Mouse (Mus musculus): ENCODE measurements around the gene BC107364. TPM values are rescaled to one million over a fixed set of nuclear protein-coding genes. Genes with fewer than 3 reads are reported as not detected.
A peak's percentile ranks its signal among the peaks of the same experiment; 100 is the strongest.
"Not testable (repeated sequence)": the region's sequence is repeated elsewhere in the genome, so short reads cannot be mapped to it uniquely, and the experiment has no call there.

BC107364 gene
- total RNA-seq, 2 experiments from 2014 or later = not detected

DNA sequence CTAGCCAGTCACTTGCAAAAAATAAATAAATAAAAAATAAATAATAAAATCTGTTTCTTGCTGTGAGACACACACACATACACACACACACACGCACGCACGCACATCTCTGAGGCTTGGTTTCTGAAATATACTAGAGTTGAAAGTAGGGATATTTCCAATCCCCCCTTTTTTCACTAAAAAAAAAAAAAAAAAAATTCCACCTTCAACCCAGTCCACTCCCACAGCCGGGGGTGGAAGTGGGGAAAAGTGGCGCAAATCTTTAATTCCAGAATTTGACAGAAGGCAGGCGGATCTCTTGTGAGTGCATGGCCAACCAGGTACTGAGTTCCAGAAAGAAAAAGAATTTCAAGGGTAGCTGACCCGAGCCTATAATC lies 37.2 kb downstream of the BC107364 start:
- no peak for DNase-seq (ENCODE audit: low spot score)

DNA sequence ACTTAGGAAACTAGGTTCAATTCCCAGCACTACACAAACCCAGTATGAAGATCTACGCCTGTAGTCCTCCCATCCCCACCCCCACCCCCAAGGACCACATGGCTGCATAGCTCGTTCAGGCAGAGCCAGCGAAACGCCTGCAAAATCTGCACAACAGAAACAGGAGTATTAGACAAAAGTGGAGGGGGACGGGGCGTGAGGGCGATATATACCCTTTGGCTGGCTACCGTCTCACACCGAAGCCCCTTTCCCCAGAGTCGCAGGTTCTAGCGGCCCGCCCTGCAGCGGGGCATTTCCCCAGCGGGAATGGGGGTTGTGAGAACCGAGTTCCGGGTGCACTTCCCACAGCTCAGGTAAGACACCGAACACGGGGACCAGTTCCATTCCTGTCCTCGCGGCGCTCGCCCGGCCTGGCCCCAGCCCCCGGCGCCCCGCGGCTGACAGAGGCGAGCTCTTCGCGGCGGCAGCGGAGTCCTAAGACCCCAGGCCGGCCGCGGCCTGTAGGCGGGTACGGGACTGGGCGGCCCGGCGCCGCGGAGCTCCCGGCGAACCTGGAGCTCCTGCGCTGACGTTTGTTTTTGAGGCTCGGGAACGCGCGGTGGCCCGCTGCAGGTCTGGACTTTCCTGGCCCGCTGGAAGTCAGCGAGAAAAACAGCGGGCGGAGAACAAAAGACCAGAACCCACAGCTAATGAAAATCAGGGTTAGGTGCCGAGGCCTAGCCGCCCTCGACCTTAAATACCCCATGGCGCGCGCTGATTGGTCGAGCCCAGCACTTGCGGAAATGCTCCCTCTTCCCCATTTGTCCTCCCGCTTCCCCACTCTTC lies 37.8 kb downstream of the BC107364 start:
- peak; percentile 47 for DNase-seq (ENCODE audit: low spot score)

DNA sequence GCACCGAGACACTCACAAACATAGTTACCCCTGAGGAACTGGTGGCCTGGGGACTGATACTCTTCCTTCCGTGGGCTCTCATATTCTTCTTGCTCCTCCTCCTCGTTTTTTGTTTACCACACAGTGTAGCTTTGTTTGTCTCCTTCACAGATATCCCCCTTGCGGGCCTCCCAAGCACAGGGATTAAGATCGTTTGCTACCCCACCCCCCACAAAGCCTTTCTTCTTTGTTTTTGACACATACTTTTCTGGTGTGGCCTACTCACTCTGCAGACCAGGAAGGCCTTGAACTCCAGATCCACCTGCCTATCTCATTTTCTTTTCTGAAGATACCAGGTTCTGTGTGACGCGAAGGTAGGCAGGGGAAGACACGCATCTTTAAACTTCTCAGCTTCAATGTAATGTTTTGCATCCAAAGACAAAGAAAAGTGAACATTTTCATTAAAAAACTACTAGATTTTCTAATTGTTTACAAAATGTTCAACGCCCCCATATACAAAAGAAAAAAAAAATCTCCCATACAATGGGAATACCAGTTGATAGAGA lies 38.5 kb downstream of the BC107364 start:
- DNase-seq (ENCODE audit: low spot score) = no peak

DNA sequence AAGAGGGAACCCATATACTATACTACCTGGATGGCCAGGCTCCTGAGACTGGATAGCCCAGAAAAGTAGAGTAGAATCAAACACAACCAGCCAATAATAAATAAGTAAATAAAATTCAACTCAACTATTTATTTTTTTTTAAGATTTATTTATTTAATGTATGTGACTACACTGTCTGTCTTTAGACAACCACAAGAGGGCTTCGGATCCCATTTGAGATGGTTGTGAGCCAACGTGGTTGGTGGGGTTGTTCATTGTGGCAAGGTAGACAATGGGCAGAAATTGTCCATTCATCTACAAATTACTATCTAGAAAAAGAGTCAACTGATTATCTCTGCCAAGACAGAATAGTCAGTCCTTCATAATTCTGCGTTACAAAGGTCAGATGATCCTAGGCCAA lies 40.3 kb downstream of the BC107364 start:
- DNase-seq (ENCODE audit: low spot score) = no peak

DNA sequence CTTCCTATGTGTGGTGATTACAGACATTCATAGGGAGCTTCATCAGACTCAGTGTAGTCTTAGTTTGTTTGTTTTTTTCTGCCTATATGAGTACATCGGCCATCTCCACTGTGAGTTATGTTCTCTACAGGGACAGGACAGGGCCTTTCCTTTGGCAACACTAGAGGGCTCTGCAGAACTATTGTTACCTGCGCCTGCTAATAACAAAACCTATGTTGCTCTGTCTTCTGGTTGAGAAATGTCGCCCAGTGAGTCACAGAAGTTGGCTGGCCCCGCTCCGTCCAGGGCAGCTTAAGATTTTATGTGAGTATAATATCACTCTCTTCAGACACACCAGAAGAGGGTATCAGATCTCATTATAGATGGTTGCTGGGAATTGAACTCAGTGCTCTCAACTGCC lies 41.1 kb downstream of the BC107364 start:
- DNase-seq (ENCODE audit: low spot score) = no peak

DNA sequence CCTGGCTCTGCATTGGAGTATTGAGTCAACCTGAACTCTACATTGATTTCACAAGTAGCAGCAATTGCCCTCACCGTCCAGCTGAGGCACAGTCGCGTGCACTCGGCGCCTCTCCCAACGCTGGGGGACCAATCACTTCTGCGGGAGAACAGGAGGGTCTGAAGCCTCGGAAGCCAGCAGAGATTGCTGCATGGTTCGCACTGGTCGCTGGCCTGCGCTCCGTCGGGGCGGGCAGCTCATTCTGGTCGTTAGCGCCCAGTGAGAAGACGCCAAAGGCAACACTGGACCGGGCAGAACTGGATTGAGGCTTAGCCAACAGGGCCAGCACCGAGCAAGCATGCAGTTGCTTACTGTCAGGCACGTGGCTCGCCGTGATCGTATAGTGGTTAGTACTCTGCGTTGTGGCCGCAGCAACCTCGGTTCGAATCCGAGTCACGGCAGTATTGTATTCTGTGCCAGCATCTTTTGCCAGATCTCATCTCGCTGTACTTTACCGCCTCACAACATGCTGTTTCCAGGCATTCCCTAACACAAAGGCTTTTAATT lies 42.3 kb downstream of the BC107364 start:
- no peak for DNase-seq (ENCODE audit: low spot score)

DNA sequence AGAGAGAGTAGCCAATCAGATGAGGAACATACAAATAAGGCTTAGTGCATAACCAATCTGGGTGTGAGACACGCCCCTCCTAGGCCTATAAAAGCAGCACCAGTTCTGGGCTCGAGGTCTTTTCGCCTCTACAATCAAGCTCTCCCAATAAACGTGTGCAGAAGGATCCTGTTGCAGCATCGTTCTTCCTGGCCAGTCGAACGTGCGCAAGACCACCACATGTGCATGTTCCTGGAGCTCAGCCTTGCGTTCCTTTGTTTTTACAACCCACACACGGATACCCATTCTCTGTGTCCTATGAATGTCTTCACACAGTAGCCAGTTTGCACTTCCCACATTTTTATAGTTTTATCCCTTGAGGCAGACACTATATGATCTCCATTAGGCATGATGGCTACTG lies 44.0 kb downstream of the BC107364 start:
- DNase-seq (ENCODE audit: low spot score) = not testable (repeated sequence)

DNA sequence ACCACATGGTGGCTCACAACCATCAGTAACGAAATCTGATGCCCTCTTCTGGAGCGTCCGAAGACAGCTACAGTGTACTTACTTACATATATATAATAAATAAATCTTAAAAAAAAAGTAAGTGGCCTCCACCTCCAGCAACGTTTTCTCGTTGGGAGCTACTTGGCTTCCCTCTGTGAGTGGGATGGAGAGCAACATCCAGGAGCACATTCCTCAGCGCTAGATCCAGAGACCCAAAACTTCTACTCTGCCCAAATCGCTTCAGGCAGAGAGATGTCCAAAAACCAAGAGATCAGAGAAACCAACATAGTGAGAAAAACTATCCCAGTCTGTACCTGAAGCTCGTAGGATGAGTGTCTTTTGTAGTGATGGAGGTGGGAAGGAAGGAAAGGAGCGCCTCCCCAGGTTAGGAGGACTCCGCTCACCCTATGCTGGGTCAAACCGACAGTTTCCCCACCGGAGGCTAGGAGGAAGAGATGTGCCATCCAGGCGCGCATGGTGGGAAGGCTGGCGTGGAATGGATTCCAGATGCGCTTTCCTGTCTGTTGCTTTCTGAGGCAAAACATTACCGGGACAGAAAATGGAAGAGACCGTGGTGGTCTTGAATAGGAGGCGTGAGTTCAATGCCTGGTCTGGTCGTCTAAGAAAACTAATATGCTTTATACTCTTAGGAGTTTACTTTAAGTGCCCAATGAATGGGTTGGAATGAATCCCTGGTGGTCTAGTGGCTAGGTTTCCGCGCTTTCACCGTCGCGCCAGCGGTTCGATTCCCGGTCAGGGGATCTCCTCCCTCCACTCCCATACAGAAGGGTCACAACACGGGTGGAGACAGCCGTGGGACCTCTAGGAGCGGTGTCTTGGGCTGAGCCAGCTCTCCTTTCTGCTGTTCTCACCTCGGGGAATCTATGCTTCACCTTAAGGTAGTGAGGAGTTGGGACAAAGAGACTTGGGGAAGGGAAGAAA lies 46.3 kb downstream of the BC107364 start:
- DNase-seq (ENCODE audit: low spot score) = no peak

DNA sequence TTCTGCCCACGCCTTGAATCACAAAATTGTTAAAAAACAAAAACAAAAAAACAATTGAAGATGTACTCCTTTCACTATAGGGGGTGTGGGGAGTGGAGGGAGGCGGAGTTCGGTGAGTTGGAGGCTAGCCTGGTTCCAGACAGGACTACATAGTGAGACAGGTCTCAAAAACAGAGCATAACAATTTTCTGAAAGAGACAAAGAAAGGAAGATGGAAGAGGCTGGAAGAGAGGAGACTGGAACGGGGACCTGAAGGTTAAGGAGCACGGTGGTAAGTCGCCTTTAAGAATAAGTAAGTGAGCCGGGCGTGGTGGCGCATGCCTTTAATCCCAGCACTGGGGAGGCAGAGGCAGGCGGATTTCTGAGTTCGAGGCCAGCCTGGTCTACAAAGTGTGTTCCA lies 47.1 kb downstream of the BC107364 start:
- DNase-seq (ENCODE audit: low spot score) = no peak

DNA sequence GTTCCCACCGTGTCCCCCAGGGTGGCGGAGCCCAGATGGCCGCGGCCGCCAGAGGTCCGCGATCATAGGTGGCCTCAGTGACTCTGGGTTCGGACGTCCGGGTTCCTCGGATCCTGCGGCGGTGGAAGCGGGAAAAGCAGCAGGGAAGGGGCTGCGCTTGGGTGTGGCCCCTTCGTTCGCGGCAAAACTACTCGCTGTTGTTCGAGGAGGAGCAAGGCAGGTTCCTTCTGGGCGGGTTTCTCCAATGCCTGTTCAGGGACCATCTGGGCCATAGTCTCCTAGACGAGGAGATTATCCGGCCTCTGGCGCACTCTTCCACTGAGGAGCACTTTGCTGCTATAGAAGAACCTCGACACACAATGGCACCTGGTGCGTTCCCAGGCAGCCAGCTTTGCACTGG lies 47.7 kb downstream of the BC107364 start:
- DNase-seq (ENCODE audit: low spot score) = no peak

DNA sequence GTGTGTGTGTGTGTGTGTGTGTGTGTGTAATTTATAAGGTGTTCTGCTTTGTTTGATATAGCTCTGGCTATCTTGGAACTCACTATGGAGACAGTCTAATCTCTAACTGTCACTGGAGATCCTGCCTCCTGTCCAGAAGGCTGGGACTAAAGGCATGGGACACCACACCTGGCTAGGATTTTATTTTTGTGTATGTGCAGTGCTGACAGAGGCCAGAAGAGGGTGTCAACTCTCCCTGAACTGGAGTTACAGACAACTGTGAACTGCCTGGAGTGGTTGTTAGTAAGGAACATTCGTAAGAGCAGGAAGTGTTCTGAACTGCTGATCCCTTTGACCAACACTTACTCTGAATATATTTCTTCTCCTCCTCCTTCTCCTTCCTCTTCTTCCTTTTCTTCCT lies 49.1 kb downstream of the BC107364 start:
- DNase-seq (ENCODE audit: low spot score) = no peak

DNA sequence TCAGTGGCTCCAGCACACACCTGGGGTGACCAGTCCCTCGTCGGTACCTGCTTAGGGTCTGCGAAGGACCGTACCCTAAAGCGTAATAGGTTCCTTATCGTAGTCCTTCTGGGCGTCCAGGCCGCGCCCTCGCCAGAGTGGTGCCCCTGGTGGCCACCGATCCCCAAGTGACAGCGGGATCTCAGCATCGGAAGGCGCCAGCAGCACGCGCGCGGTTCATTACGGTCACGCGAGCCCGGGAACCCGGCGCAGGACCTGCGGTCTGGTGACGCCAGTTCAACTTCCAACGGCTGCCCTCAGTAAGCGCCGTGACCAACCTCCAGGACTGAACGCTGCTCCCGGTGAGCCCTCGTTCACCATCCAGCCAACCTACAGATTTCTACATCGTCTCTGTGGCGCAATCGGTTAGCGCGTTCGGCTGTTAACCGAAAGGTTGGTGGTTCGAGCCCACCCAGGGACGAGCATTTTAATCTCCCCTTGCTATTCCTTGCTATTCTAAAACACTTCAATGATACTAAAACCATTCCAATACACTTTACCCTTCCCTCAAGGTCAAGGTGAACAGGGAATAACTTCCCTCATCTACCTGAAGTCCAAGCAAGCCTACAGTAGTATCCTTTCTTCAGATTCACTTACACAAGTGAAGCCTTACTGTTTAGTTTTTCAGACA lies 50.1 kb downstream of the BC107364 start:
- DNase-seq (ENCODE audit: low spot score) = no peak

DNA sequence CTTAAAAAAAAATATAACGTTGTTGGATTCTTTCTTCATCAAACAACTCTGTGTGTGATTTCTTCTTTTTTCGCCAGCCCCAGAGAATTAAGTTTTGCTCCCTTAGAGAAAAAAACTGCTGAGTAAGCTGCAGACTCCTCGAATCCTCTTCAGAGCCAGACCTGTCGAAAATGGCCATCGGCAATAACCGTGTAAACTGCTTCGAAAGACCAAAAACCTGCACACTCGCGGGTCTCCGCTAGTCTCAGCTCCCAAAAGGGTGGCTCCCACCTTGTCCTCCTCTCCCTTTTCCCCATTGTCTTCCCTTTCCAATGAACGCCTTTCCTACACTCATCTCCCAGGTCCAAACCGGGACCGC lies 50.7 kb downstream of the BC107364 start:
- DNase-seq (ENCODE audit: low spot score) = no peak

DNA sequence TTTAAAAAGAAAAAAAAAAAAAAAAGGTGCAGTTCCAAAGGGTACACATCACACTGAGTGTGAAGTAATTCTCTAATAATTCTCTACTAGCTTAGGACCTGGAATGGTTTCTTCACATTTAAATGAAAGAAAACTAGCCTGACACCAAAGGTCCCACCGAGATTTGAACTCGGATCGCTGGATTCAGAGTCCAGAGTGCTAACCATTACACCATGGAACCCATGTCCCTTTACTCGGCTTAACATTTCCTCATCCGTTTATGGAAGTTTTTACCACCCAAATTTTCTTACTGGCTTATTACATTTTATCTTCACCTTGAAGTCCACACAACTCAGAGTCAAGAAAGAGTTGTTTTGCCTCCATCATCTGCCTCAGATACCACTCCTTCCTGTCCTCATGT lies 53.2 kb downstream of the BC107364 start:
- no peak for DNase-seq (ENCODE audit: low spot score)

DNA sequence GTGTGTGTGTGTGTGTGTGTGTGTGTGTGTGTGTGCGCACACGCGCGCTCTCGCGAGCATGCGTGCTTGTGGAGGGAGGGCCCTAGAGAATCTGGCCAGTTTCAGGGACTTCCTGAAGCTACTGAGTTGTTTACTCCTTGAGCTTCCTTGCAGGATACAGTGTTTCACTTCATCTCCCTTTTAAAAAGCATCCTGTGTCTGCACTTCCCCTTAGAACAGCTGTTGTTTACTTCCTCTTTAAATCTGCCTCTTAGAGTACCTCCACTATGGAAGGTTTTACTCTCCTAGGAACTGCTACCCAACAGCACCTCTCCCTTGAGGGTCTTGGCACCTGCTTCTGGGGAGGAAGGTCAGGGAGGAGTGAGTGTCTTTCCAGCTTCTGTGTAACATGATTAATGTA lies 55.2 kb downstream of the BC107364 start:
- DNase-seq (ENCODE audit: low spot score) = no peak

DNA sequence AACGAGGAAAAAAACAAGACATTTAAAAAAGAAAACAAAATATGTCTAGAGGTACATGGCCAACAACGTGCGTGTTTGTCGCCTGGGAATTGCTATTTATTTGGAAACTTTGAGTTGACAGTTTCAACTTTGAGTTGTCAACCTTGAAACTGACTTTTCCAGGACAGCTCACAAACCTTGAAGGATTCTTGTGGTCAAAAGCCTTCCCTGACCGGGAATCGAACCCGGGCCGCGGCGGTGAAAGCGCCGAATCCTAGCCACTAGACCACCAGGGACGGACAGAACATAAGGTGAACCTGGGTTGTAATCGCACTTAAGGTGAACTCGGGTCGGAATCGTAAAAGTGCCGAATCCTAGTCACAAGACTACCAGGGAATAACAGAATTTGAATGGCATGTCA lies 64.9 kb downstream of the BC107364 start:
- DNase-seq (ENCODE audit: low spot score) = not testable (repeated sequence)

Other genes starting within 250 kb of the BC107364 start
- 10 to 100 TPM; 27.8 to 31.6 TPM for gene Bola1, start 232.6 kb downstream of the BC107364 start, total RNA-seq (2021)
- gene Hist2h2ab, start 232.4 kb downstream of the BC107364 start, total RNA-seq (2021) = 1 to 10 TPM in 1 of 2 experiments, under 1 TPM in 1; 0.62 to 1.8 TPM
- gene Hist2h2ac, start 231.4 kb downstream of the BC107364 start, total RNA-seq (2021) = 10 to 100 TPM in 1 of 2 experiments, 1 to 10 TPM in 1; 6.7 to 12.5 TPM
- 1 to 10 TPM; 4.2 to 6.2 TPM for gene Hist2h2be, start 231.2 kb downstream of the BC107364 start, total RNA-seq (2021)
- gene Hist2h3c2, start 213.2 kb downstream of the BC107364 start, total RNA-seq (2021) = 1 to 10 TPM; 4.7 to 4.9 TPM
- 100 to 1,000 TPM; 170 to 186 TPM for gene Hist2h2aa2, start 212.0 kb downstream of the BC107364 start, total RNA-seq (2021)
- 1 to 10 TPM; 2.8 to 4.7 TPM for gene Hist2h2aa1, start 206.8 kb downstream of the BC107364 start, total RNA-seq (2021)
- gene Hist2h3c1, start 205.6 kb downstream of the BC107364 start, total RNA-seq (2021) = not detected
- 1 to 10 TPM; 4.6 to 7.8 TPM for gene Hist2h4, start 189.0 kb downstream of the BC107364 start, total RNA-seq (2021)
- gene Hist2h3b, start 183.7 kb downstream of the BC107364 start, total RNA-seq (2021) = 10 to 100 TPM; 14.0 to 16.9 TPM
- 10 to 100 TPM; 15.3 to 27.5 TPM for gene Hist2h2bb, start 182.6 kb downstream of the BC107364 start, total RNA-seq (2021)
- gene Fcgr1, start 158.3 kb downstream of the BC107364 start, total RNA-seq (2021) = under 1 TPM in 1 of 2 experiments, not detected in 1; 0.14 TPM
- gene Hfe2, start 72.9 kb upstream of the BC107364 start, total RNA-seq (2021) = 100 to 1,000 TPM; 622 to 636 TPM
- gene Txnip, start 105.7 kb upstream of the BC107364 start, total RNA-seq (2021) = 100 to 1,000 TPM; 344 to 646 TPM
- gene Gm16253, start 124.7 kb upstream of the BC107364 start, total RNA-seq (2021) = 1 to 10 TPM; 1.2 to 2.0 TPM
- 10 to 100 TPM; 44.0 to 56.1 TPM for gene Polr3gl, start 141.9 kb upstream of the BC107364 start, total RNA-seq (2021)
- gene Ankrd34a, start 144.3 kb upstream of the BC107364 start, total RNA-seq (2021) = 1 to 10 TPM; 1.0 to 1.7 TPM
- 1 to 10 TPM; 4.2 to 7.6 TPM for gene Lix1l, start 148.8 kb upstream of the BC107364 start, total RNA-seq (2021)
- 10 to 100 TPM; 24.4 to 33.3 TPM for gene Rbm8a, start 177.6 kb upstream of the BC107364 start, total RNA-seq (2021)
- 10 to 100 TPM; 27.9 to 28.6 TPM for gene Pex11b, start 183.1 kb upstream of the BC107364 start, total RNA-seq (2021)
- gene Gm42957, start 183.2 kb upstream of the BC107364 start, total RNA-seq (2021) = under 1 TPM in 1 of 2 experiments, not detected in 1; 0.07 TPM
- under 1 TPM; 0.34 to 0.74 TPM for gene Itga10, start 193.3 kb upstream of the BC107364 start, total RNA-seq (2021)
- gene Ankrd35, start 217.8 kb upstream of the BC107364 start, total RNA-seq (2021) = under 1 TPM; 0.18 to 0.31 TPM
- gene Pias3, start 244.1 kb upstream of the BC107364 start, total RNA-seq (2021) = 1 to 10 TPM; 6.1 to 7.5 TPM